Mouse (Mus musculus) hindbrain, embryonic 14.5 days (tissue): ENCODE measurements around the gene Gm10447. TPM values are rescaled to one million over a fixed set of nuclear protein-coding genes. Genes with fewer than 3 reads are reported as not detected.
A peak's percentile ranks its signal among the peaks of the same experiment; 100 is the strongest.

Source experiments
- ATAC-seq: fragments of 200-750 bp; cut with Nextera tagmentation; 2 replicates; pipeline ENCODE4 v1.8.0; 2017; ENCODE audit warnings: moderate number of reproducible peaks, mild to moderate bottlenecking, moderate TSS enrichment, moderate library complexity; ENCODE audit not compliant: low FRiP score
- DNase-seq: peaks from one replicate; pipeline ENCODE4 v3.0.0-alpha.2; 2015; ENCODE audit warnings: low spot score
- H3K27ac ChIP-seq: fragments of 300-500 bp; sonication (generic); 2 replicates; pipeline ENCODE4 v1.5.1; 2014; ENCODE audit warnings: mild to moderate bottlenecking, moderate library complexity
- H3K27me3 ChIP-seq: fragments of 300-500 bp; sonication (generic); 2 replicates; pipeline ENCODE4 v1.6.1; 2014; ENCODE audit warnings: mild to moderate bottlenecking, low read length, mixed read lengths; ENCODE audit not compliant: control insufficient read depth, insufficient read depth
- H3K36me3 ChIP-seq: fragments of 300-500 bp; sonication (generic); replicated peaks from 2 replicates; pipeline ENCODE4 v1.6.1; 2014; ENCODE audit not compliant: control insufficient read depth, insufficient read depth
- H3K4me1 ChIP-seq: fragments of 300-500 bp; sonication (generic); replicated peaks from 2 replicates; pipeline ENCODE4 v1.6.1; 2014; ENCODE audit warnings: antibody characterized with exemption, low read length, mixed read lengths; ENCODE audit not compliant: control insufficient read depth, insufficient read depth
- H3K4me2 ChIP-seq: fragments of 300-500 bp; sonication (generic); replicated peaks from 2 replicates; pipeline ENCODE4 v1.6.1; 2014; ENCODE audit warnings: mild to moderate bottlenecking, moderate library complexity
- H3K4me3 ChIP-seq: fragments of 300-500 bp; sonication (generic); replicated peaks from 2 replicates; pipeline ENCODE4 v1.5.1; 2014; ENCODE audit warnings: mild to moderate bottlenecking, low read length
- H3K9ac ChIP-seq: fragments of 300-500 bp; sonication (generic); 2 replicates; pipeline ENCODE4 v1.6.1; 2014
- H3K9me3 ChIP-seq: fragments of 300-500 bp; sonication (generic); 2 replicates; pipeline ENCODE4 v1.6.1; 2016; ENCODE audit warnings: low read length; ENCODE audit not compliant: control insufficient read depth
- WGBS: fragments of 180-500 bp; shearing (Covaris S2); extraction: QIAGEN DNeasy Blood & Tissue Kit; methylation state at CpG from one replicate; pipeline ENCODE4 v1.1.7; 2014; 5-methylcytosine and 5-hydroxymethylcytosine counted together
- polyA plus RNA-seq: library from polyadenylated mRNA; unstranded; fragments of >200 nt; fragmentation: Nextera tagmentation; extraction: Ambion mirVana; gene quantifications from 2 replicates; pipeline ENCODE4 v1.2.1, GENCODE M21; 2014

Gm10447 gene
- polyA plus RNA-seq, 1 experiment from 2014 or later: 0.11 TPM

DNA sequence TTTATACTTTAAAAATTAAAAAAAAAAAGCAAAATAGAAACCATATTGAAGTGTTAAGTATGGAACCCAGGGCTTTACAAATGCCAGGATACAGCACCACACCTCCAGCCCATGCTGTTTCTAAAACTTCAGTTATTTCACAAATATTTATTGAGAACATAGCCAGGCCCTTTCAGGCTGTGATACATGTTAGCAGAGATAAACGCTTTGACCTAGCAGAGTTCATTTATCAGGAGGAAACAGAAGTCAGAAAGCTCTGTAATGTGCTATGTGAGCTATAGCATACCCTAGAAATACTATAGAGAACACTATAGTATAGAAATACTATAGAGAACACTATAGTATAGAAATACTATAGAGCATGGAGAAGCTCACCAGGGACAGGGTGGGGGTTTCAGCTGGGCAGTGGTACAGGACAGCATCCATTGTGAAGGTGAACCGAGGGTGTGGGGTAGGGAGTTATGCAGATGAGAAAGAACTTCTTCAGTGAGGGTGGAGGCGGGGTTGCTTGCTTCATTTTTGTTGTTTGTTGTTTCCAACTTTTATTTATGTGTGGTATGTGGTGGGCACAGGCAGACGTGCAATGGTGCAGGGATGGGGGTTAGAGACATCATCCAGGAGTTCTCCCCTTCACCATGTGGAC lies 24.3 kb upstream of the Gm10447 start:
- no peak for ATAC-seq
- H3K4me2 ChIP-seq: no peak overlapping the region
- WGBS: 67% methylated on average over 4 of the region's 4 CpGs
- no peaks in the 10 kb centered on the region for H3K9me3 ChIP-seq
- no peak overlapping the region for H3K4me3 ChIP-seq
- peaks cover 71% of the 10 kb centered on the region for H3K27me3 ChIP-seq
- DNase-seq: no peak
- H3K9ac ChIP-seq: no peak overlapping the region
- no peaks in the 10 kb centered on the region for H3K36me3 ChIP-seq
- H3K4me1 ChIP-seq: peaks cover 20% of the 10 kb centered on the region
- no peak overlapping the region for H3K27ac ChIP-seq

DNA sequence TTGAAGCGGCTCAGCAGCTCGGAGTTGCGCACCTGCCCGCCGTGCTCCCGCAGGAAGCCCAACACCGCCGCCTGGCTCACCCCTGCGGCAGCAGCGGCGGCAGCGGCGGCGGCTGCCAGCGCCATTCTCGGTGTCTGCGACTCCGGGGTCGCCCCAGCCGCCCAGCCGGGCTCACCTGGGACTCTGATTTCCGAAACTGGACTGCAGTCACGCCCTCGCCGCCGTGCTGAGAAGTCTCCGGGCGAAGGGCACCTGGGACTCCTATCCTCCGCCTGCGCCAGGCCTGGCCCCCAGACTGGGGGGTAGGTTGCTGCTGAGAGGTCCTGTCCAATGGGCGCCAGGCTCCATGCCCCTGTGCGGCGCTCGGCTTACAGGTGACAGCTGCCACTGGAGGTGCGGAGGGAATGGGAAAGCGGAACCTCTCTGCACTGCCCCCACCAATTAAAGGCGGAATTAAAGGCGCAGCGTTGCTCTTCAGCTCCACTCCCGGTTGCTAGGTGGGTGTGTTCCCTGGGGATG lies 22.9 kb upstream of the Gm10447 start, which contains the start of the genes Gm9945 and Sowaha:
TSS of gene Gm9945 (plus strand) at position 384 of the 519 bp plus-strand sequence.
TSS of gene Sowaha (minus strand) at position 492 of the 519 bp plus-strand sequence.
- Histone ChIP-seq H3K4me2 (peak within 1 kb of the TSS; percentile 65), H3K27me3 (peaks cover 67% of the 10 kb centered on the region), H3K4me1 (peaks cover 30% of the 10 kb centered on the region), H3K36me3 (no peaks in the 10 kb centered on the region), H3K9me3 (no peaks in the 10 kb centered on the region), H3K9ac (peak within 1 kb of the TSS; percentile 57), H3K4me3 (peak within 1 kb of the TSS; percentile 41), H3K27ac (no peak within 1 kb of the TSS)
- 2% methylated on average over 38 of the region's 40 CpGs for WGBS
- DNase-seq (no peak), ATAC-seq (peak; percentile 54; the same call in 1 of the 2 replicates)

DNA sequence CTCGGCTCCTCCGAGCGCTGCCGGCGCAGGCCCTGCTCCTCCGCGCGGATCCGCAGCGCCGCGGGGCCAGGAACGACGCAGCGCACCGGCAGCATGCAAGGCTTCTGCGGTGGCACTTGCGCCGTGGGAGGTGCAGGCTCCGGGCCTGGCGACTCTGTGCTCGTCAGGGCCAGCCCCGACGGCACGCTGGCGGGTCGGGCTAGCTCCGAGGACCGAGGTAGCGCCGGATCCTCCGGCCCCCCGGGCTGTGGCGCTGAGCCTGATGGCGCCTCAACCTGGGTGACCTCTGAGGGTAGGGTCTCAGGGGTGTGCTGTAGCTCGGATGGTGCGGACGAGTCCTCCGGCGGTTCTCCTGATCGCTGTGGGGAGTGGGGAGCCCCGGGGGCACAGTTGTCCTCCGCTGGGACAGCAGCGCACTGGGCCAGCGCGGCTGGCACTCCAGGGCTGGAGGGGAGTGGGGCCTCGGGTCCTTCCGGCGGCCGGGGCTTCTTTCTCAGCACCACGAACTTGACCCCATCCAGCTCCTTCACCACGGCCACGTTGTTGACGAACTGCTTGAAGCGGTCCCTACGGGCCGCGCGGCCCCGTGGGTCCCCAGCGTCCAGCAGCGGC lies 22.4 kb upstream of the Gm10447 start:
- H3K27ac ChIP-seq: no peak overlapping the region
- H3K27me3 ChIP-seq: peaks cover 67% of the 10 kb centered on the region

GRCm38 (mm10) chr11:53478383-53479170 lies 21.7 kb upstream of the Gm10447 start:
- peaks cover 30% of the 10 kb centered on the region for H3K4me1 ChIP-seq
- H3K9me3 ChIP-seq: no peaks in the 10 kb centered on the region
- 5% methylated on average over 79 of the region's 79 CpGs for WGBS
- H3K9ac ChIP-seq: peak overlapping the region; percentile 57
- DNase-seq: no peak
- no peak overlapping the region for H3K27ac ChIP-seq
- peak; percentile 35; the same call in 1 of the 2 replicates for ATAC-seq
- H3K27me3 ChIP-seq: peaks cover 72% of the 10 kb centered on the region
- H3K4me3 ChIP-seq: peak overlapping the region; percentile 41
- H3K4me2 ChIP-seq: peak overlapping the region; percentile 65
- H3K36me3 ChIP-seq: no peaks in the 10 kb centered on the region

More for the DNA sequence above, 22.4 kb upstream of the Gm10447 start:
- no peak for DNase-seq
- 0 out of 2 replicates have a peak, but pooled peaks have one; percentile 5 for ATAC-seq
- H3K4me3 ChIP-seq: peak overlapping the region; percentile 41
- H3K4me1 ChIP-seq: peaks cover 30% of the 10 kb centered on the region
- no peaks in the 10 kb centered on the region for H3K9me3 ChIP-seq
- H3K36me3 ChIP-seq: no peaks in the 10 kb centered on the region
- peak overlapping the region; percentile 65 for H3K4me2 ChIP-seq
- H3K9ac ChIP-seq: peak overlapping the region; percentile 57
- WGBS: 1% methylated on average over 56 of the region's 62 CpGs

DNA sequence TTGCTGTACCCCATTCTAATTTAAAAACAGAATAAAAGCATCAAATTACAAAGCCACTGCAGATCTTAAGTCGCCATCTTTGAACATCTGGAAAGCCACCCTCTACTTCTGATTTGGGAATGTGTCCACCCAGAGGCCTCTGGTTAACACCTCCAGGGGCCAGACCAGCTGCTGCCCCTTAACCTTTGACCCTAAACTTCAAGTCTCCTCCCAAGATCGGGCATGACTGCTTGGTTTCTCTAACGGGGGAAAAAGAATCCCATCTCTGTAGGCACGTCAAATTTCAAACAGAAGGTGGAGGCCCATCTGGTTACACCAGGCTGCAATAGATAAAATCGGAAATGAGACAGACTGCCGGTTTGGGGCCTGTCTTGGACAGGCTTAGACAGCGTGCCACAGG lies 20.9 kb upstream of the Gm10447 start:
- no peak for DNase-seq
- 44% methylated on average over 7 of the region's 7 CpGs for WGBS

DNA sequence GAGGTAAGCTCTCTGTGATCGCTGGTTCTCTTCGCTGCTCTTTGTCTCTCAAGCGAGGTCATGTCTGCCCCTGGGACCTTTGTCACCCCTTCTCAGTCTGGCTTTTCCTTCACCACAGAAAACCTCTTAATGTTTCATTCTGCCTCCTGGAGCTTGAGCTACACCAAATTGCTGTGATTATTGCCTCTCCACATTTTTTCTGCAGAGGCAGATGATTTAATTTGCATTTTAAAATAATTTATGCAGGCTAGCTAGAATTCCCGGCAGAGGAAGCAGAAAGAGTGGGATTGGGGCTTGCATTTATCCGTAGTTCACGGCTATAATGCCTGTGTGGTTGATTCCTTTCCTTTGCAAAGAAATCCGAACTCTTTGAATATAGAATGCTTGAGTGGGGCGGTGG lies 18.7 kb upstream of the Gm10447 start:
- ATAC-seq (no peak), DNase-seq (no peak)
- Histone ChIP-seq H3K27me3 (peaks cover 56% of the 10 kb centered on the region), H3K4me2 (peak overlapping the region; percentile 37), H3K36me3 (no peaks in the 10 kb centered on the region), H3K9me3 (no peaks in the 10 kb centered on the region), H3K27ac (peak overlapping the region; percentile 62), H3K9ac (peak overlapping the region; percentile 45), H3K4me1 (peaks cover 32% of the 10 kb centered on the region), H3K4me3 (0 out of 2 replicates have a peak overlapping the region, but pooled peaks have one; percentile 2)
- 11% methylated on average over 8 of the region's 8 CpGs for WGBS

More for the DNA sequence above, 20.9 kb upstream of the Gm10447 start:
- Histone ChIP-seq H3K9me3 (no peaks in the 10 kb centered on the region), H3K4me1 (peaks cover 30% of the 10 kb centered on the region), H3K4me3 (no peak overlapping the region), H3K36me3 (no peaks in the 10 kb centered on the region), H3K4me2 (no peak overlapping the region), H3K27ac (no peak overlapping the region), H3K27me3 (peaks cover 68% of the 10 kb centered on the region), H3K9ac (no peak overlapping the region)
- ATAC-seq: no peak

- Histone ChIP-seq H3K4me2 (no peak overlapping the region), H3K4me3 (no peak overlapping the region), H3K36me3 (no peaks in the 10 kb centered on the region), H3K4me1 (peaks cover 19% of the 10 kb centered on the region), H3K9me3 (no peaks in the 10 kb centered on the region), H3K9ac (no peak overlapping the region), H3K27me3 (peaks cover 31% of the 10 kb centered on the region), H3K27ac (no peak overlapping the region)
- ATAC-seq: no peak
- 80% methylated on average over 3 of the region's 3 CpGs for WGBS
- no peak for DNase-seq
Measured at GRCm38 (mm10) chr11:53472709-53473108, 15.8 kb upstream of the Gm10447 start.

GRCm38 (mm10) chr11:53469968-53470695 lies 13.2 kb upstream of the Gm10447 start, which contains the start of gene Gm9837:
TSS of gene Gm9837 (minus strand) at chr11:53470479.
- peak within 1 kb of the TSS; percentile 51 for H3K4me2 ChIP-seq
- peaks cover 44% of the 10 kb centered on the region for H3K27me3 ChIP-seq
- WGBS: 2% methylated on average over 29 of the region's 29 CpGs

More at GRCm38 (mm10) chr11:53469968-53470695, 13.2 kb upstream of the Gm10447 start, which contains the start of gene Gm9837:
- H3K27ac ChIP-seq: peak within 1 kb of the TSS; percentile 62; the same call in 1 of the 2 replicates
- H3K9me3 ChIP-seq: no peaks in the 10 kb centered on the region
- peaks cover 8% of the 10 kb centered on the region; the same call in 1 of the 2 replicates for H3K4me1 ChIP-seq
- peak within 1 kb of the TSS; percentile 43; the same call in 1 of the 2 replicates for H3K9ac ChIP-seq
- H3K36me3 ChIP-seq: no peaks in the 10 kb centered on the region
- DNase-seq (peak; percentile 92), ATAC-seq (peak; percentile 85)
- H3K4me3 ChIP-seq: 0 out of 2 replicates have a peak within 1 kb of the TSS, but pooled peaks have one; percentile 6
